Mouse (Mus musculus): Measurements from ENCODE around the gene Tas2r136. TPM values are rescaled to one million over a fixed set of nuclear protein-coding genes. Genes with fewer than 3 reads are reported as not detected.

Gene Tas2r136
- total RNA-seq (2012; rRNA removed) (not detected in 2 replicates), polyA plus RNA-seq (2012; ENCODE audit: insufficient read depth in 1 of 2, insufficient read length in 2 of 2, low read depth in 1 of 2, low replicate concordance in 2 of 2, missing spikeins in 1 of 2) (not detected)

DNA sequence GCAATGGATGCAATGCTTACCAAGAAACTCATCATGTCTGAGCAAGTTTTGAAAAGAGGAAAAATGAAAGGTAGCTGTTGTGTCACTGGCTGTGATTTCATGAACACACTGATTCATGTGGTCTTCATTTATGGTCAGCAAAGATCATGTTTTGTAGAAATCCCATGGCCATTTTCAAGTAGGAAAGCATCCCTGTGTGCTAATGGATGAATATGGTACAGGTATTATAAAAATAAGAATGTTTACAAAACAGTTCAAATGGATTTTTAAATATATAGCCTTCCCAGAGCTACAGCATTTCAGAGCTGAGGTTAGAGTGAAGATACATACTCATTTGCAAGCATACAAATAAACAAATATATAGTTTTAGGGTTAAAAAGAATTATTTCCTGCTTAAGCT, at the start of gene Tas2r136:
Gene Tas2r136, minus strand, starts transcription at position 101 of the 400 bp plus-strand sequence.
- Histone ChIP-seq H3K4me1 (ENCODE audit: control insufficient read depth in 1 of 2, insufficient read depth in 2 of 2, low read length in 2 of 2) (no peaks in the 10 kb centered on the region), H3K36me3 (ENCODE audit: control insufficient read depth in 1 of 2, insufficient read depth in 2 of 2, low read length in 2 of 2) (no peaks in the 10 kb centered on the region), H3K9me3 (replicated peaks; ENCODE audit: insufficient read depth, low read length) (no peaks in the 10 kb centered on the region), H3K27me3 (ENCODE audit: control insufficient read depth in 1 of 2, insufficient read depth in 2 of 2, low read length in 2 of 2) (no peaks in the 10 kb centered on the region), H3K4me3 (ENCODE audit: control insufficient read depth in 1 of 2, insufficient read depth in 1 of 2, low read depth in 2 of 2, low read length in 2 of 2) (no peak within 1 kb of the TSS), H3K27ac (ENCODE audit: control insufficient read depth, low read depth, low read length) (no peak within 1 kb of the TSS), H3K79me2 (ENCODE audit: control insufficient read depth, insufficient read depth, low read length, poor library complexity) (no peaks in the 10 kb centered on the region), H3K9ac (ENCODE audit: control insufficient read depth, low read depth, low read length, poor library complexity, severe bottlenecking) (no peak within 1 kb of the TSS)
- TF ChIP-seq USF1 (IDR thresholded peaks at IDR 0.05; ENCODE audit: low read depth, low read length), result no peak
- TF ChIP-seq UBTF (IDR thresholded peaks at IDR 0.05; ENCODE audit: borderline replicate concordance, insufficient read depth, low read depth, low read length), result no peak
- no peak for TF ChIP-seq BHLHE40 (IDR thresholded peaks at IDR 0.05; ENCODE audit: borderline replicate concordance, low read depth, low read length)
- TF ChIP-seq CHD2 (IDR thresholded peaks at IDR 0.05; ENCODE audit: low read length), result no peak
- TF ChIP-seq GATA1 (IDR thresholded peaks at IDR 0.05; ENCODE audit: low read depth, low read length), result no peak
- TF ChIP-seq KAT2A (conservative IDR thresholded peaks at IDR 0.05; ENCODE audit: low read depth, low read length), result no peak
- TF ChIP-seq CHD1 (IDR thresholded peaks at IDR 0.05; ENCODE audit: low read depth, low read length), result no peak
- TF ChIP-seq EP300 (IDR thresholded peaks at IDR 0.05; ENCODE audit: low read depth in 1 of 2, low read length in 2 of 2), result no peak
- TF ChIP-seq MYC (IDR thresholded peaks at IDR 0.05; ENCODE audit: low read depth, low read length), result no peak
- no peak for TF ChIP-seq POLR2AphosphoS2 (IDR thresholded peaks at IDR 0.05; ENCODE audit: low read length)
- no peak for TF ChIP-seq TBP (IDR thresholded peaks at IDR 0.05; ENCODE audit: low read depth, low read length)
- no peak for TF ChIP-seq POLR2AphosphoS5 (IDR thresholded peaks at IDR 0.05; ENCODE audit: borderline replicate concordance, low read depth, low read length)
- TF ChIP-seq ZMIZ1 (IDR thresholded peaks at IDR 0.05; ENCODE audit: low read depth, low read length), result no peak
- TF ChIP-seq ELF1 (IDR thresholded peaks at IDR 0.05; ENCODE audit: low read depth, low read length), result no peak
- TF ChIP-seq USF2 (IDR thresholded peaks at IDR 0.05; ENCODE audit: borderline replicate concordance in 1 of 2, insufficient read depth in 1 of 2, low read depth in 1 of 2, low read length in 2 of 2), result no peak
- no peak for TF ChIP-seq NRF1 (IDR thresholded peaks at IDR 0.05; ENCODE audit: insufficient read depth, low read depth, low read length, poor library complexity, severe bottlenecking)
- no peak for DNase-seq (ENCODE audit: low read depth, low spot score)

- DNase-seq (ENCODE audit: low read depth, low spot score), result no peak
- Histone ChIP-seq H3K4me3 (ENCODE audit: control insufficient read depth in 1 of 2, insufficient read depth in 1 of 2, low read depth in 2 of 2, low read length in 2 of 2) (no peak within 1 kb of the TSS), H3K9ac (ENCODE audit: control insufficient read depth, low read depth, low read length, poor library complexity, severe bottlenecking) (no peak within 1 kb of the TSS), H3K27me3 (ENCODE audit: control insufficient read depth in 1 of 2, insufficient read depth in 2 of 2, low read length in 2 of 2) (no peaks in the 10 kb centered on the region), H3K79me2 (ENCODE audit: control insufficient read depth, insufficient read depth, low read length, poor library complexity) (no peaks in the 10 kb centered on the region), H3K4me1 (ENCODE audit: control insufficient read depth in 1 of 2, insufficient read depth in 2 of 2, low read length in 2 of 2) (no peaks in the 10 kb centered on the region), H3K36me3 (ENCODE audit: control insufficient read depth in 1 of 2, insufficient read depth in 2 of 2, low read length in 2 of 2) (no peaks in the 10 kb centered on the region), H3K9me3 (replicated peaks; ENCODE audit: insufficient read depth, low read length) (no peaks in the 10 kb centered on the region), H3K27ac (ENCODE audit: control insufficient read depth, low read depth, low read length) (no peak within 1 kb of the TSS)
- TF ChIP-seq TAL1 (IDR thresholded peaks at IDR 0.05; ENCODE audit: low read length) (no peak), MEF2A (IDR thresholded peaks at IDR 0.05; ENCODE audit: extremely low read depth, insufficient replicate concordance, low read depth, low read length, poor library complexity, severe bottlenecking) (no peak), CTCF (IDR thresholded peaks at IDR 0.05 in 2 of 3, conservative IDR thresholded peaks at IDR 0.05 in 1 of 3; ENCODE audit: control insufficient read depth in 1 of 3, insufficient read depth in 1 of 3, low read depth in 2 of 3, low read length in 3 of 3, poor library complexity in 1 of 3, severe bottlenecking in 1 of 3) (no peak), NRF1 (IDR thresholded peaks at IDR 0.05; ENCODE audit: insufficient read depth, low read depth, low read length, poor library complexity, severe bottlenecking) (no peak), TCF12 (IDR thresholded peaks at IDR 0.05; ENCODE audit: low read depth, low read length) (no peak), USF2 (IDR thresholded peaks at IDR 0.05; ENCODE audit: borderline replicate concordance in 1 of 2, insufficient read depth in 1 of 2, low read depth in 1 of 2, low read length in 2 of 2) (no peak), ZKSCAN1 (IDR thresholded peaks at IDR 0.05; ENCODE audit: low read depth, low read length) (no peak)
Observed at GRCm38 (mm10) chr6:132802518-132802917, 24.6 kb upstream of the Tas2r136 start, which contains the start of gene Tas2r117. Gene Tas2r117, plus strand, starts transcription at chr6:132802818.

Data from MEL (cell line).